In the genomic region with DNA sequence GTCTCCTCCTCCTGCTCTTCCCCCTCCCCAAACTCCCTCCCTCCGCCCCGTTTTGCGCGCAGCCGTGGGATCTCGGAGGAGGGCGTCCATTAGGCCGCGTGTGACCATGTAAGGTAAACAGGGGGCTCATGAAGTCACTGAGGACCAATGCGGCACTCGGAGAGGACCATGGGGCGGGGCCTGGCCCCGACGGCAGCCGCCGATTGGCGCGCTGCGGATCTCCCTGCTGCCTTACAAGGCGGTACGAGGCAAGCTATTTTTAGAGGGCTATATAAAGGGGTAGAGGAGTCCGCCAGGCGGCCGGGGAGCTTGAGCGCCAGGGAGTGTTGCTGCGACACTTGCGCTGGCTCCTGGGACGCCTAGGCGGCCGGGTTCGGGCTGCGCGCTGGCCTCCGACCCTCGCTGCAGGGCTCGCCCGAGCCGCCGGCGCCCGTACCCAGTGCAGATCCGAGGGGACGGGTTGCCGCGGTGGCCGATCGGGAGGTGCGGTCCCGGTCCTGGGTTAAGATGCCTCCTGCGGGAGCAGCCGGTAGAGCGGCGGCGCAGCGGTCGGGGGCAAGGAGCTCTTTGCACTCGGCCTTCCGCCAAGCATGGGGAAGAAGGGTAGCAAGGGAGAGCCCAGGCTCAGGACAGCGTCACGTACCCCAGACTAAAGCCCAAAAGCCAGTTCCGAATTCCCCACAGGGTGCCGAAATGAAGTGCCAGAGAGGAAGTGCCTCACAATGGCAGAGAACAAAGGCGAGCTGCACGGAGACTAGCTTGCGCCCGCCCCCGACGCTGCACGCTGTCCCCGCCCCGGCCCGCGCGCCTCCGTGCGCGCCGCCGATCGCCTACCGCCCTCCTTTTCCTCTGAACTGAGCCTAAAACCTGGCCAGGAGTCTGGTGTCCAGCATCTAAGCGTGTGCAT, we compare ENCODE assay signal across 8 mouse cellular contexts. TPM values are rescaled to one million over a fixed set of nuclear protein-coding genes. Genes with fewer than 3 reads are reported as not detected.
DNase-seq lines count a peak whose midpoint lies in the region; ATAC-seq and TF ChIP-seq lines count a peak whose summit lies in the region.

Klf7 (minus strand) TSS at position 724 of the 907 bp plus-strand sequence.

- peak; percentile 100 for DNase-seq in brain, embryonic 18.5 days (ENCODE audit: low read depth, low spot score)
- peak; percentile 100 for DNase-seq in kidney, postnatal 0 days (ENCODE audit: low spot score)
- peak; percentile 94 for DNase-seq in liver, embryonic 11.5 days (ENCODE audit: low spot score)
- peak; percentile 99 for DNase-seq in naive thymus-derived CD4-positive, alpha-beta T cell, adult 2 months (ENCODE audit: low read depth)

- no peaks in the 10 kb centered on the region for H3K27me3 ChIP-seq in C2C12 (ENCODE audit: control insufficient read depth, insufficient read depth, insufficient read length)
- H3K27me3 ChIP-seq in heart, embryonic 12.5 days (replicated peaks) = no peaks in the 10 kb centered on the region
- H3K27me3 ChIP-seq in kidney, postnatal 0 days (ENCODE audit: insufficient read depth, low read length) = no peaks in the 10 kb centered on the region
- no peaks in the 10 kb centered on the region for H3K27me3 ChIP-seq in liver, embryonic 11.5 days (replicated peaks; ENCODE audit: control insufficient read depth, insufficient read depth, low read length)
- no peaks in the 10 kb centered on the region for H3K27me3 ChIP-seq in stomach, embryonic 14.5 days (ENCODE audit: control insufficient read depth, insufficient read depth, low read length)

- peak within 1 kb of the TSS; percentile 72 for H3K4me2 ChIP-seq in heart, embryonic 12.5 days
- peak within 1 kb of the TSS; percentile 81 for H3K4me2 ChIP-seq in kidney, postnatal 0 days (ENCODE audit: low read length)
- peak within 1 kb of the TSS; percentile 71 for H3K4me2 ChIP-seq in liver, embryonic 11.5 days
- H3K4me2 ChIP-seq in stomach, embryonic 14.5 days (replicated peaks; ENCODE audit: low read depth, low read length) = peak within 1 kb of the TSS; percentile 59

- peak within 1 kb of the TSS; percentile 100 for H3K27ac ChIP-seq in heart, embryonic 12.5 days (ENCODE audit: poor library complexity, severe bottlenecking)
- peak within 1 kb of the TSS; percentile 100 for H3K27ac ChIP-seq in kidney, postnatal 0 days
- H3K27ac ChIP-seq in liver, embryonic 11.5 days (ENCODE audit: low read depth, low read length) = peak within 1 kb of the TSS; percentile 100
- peak within 1 kb of the TSS; percentile 100 for H3K27ac ChIP-seq in stomach, embryonic 14.5 days (ENCODE audit: low read length)

- no peaks in the 10 kb centered on the region for H3K9me3 ChIP-seq in heart, embryonic 12.5 days (replicated peaks)
- H3K9me3 ChIP-seq in kidney, postnatal 0 days (replicated peaks; ENCODE audit: low read length) = no peaks in the 10 kb centered on the region
- H3K9me3 ChIP-seq in liver, embryonic 11.5 days (ENCODE audit: control insufficient read depth, low read length) = no peaks in the 10 kb centered on the region
- no peaks in the 10 kb centered on the region for H3K9me3 ChIP-seq in stomach, embryonic 14.5 days (ENCODE audit: control insufficient read depth, low read depth, low read length)

- peak within 1 kb of the TSS; percentile 91 for H3ac ChIP-seq in C2C12 (ENCODE audit: control insufficient read depth, insufficient read length, low read depth)

- H3K4me3 ChIP-seq in C2C12 (ENCODE audit: insufficient read depth, poor library complexity, severe bottlenecking) = peak within 1 kb of the TSS; percentile 63
- peak within 1 kb of the TSS; percentile 84 for H3K4me3 ChIP-seq in heart, embryonic 12.5 days
- H3K4me3 ChIP-seq in kidney, postnatal 0 days (replicated peaks; ENCODE audit: low read depth, low read length) = peak within 1 kb of the TSS; percentile 91
- peak within 1 kb of the TSS; percentile 82 for H3K4me3 ChIP-seq in liver, embryonic 11.5 days (ENCODE audit: low read depth, low read length)
- peak within 1 kb of the TSS; percentile 76 for H3K4me3 ChIP-seq in stomach, embryonic 14.5 days (ENCODE audit: low read depth, low read length)

- H3K9ac ChIP-seq in heart, embryonic 12.5 days = peak within 1 kb of the TSS; percentile 98
- peak within 1 kb of the TSS; percentile 99 for H3K9ac ChIP-seq in kidney, postnatal 0 days (ENCODE audit: low read depth, low read length)
- peak within 1 kb of the TSS; percentile 98 for H3K9ac ChIP-seq in liver, embryonic 11.5 days (ENCODE audit: low read depth, low read length)
- peak within 1 kb of the TSS; percentile 100 for H3K9ac ChIP-seq in stomach, embryonic 14.5 days (replicated peaks; ENCODE audit: low read depth, low read length)

- H3K4me1 ChIP-seq in heart, embryonic 12.5 days (replicated peaks) = peaks cover 20% of the 10 kb centered on the region
- peaks cover 2% of the 10 kb centered on the region; the same call in 1 of the 2 replicates for H3K4me1 ChIP-seq in kidney, postnatal 0 days (replicated peaks; ENCODE audit: insufficient read depth, low read length)
- H3K4me1 ChIP-seq in liver, embryonic 11.5 days (replicated peaks; ENCODE audit: control insufficient read depth, insufficient read depth, low read length) = peaks cover 26% of the 10 kb centered on the region
- H3K4me1 ChIP-seq in stomach, embryonic 14.5 days (ENCODE audit: control insufficient read depth, insufficient read depth, low read length) = peaks cover 16% of the 10 kb centered on the region

- WGBS in heart, embryonic 12.5 days = under 1% methylated on average over 82 of the region's 82 CpGs
- under 1% methylated on average over 81 of the region's 82 CpGs for WGBS in kidney, postnatal 0 days
- under 1% methylated on average over 82 of the region's 82 CpGs for WGBS in liver, embryonic 11.5 days
- WGBS in stomach, embryonic 14.5 days = under 1% methylated on average over 82 of the region's 82 CpGs

- no peaks in the 10 kb centered on the region for H3K36me3 ChIP-seq in C2C12 (ENCODE audit: control insufficient read depth, insufficient read depth)
- H3K36me3 ChIP-seq in heart, embryonic 12.5 days = no peaks in the 10 kb centered on the region
- H3K36me3 ChIP-seq in kidney, postnatal 0 days (ENCODE audit: insufficient read depth, low read length) = no peaks in the 10 kb centered on the region
- H3K36me3 ChIP-seq in liver, embryonic 11.5 days (ENCODE audit: control insufficient read depth, insufficient read depth, low read length) = no peaks in the 10 kb centered on the region
- no peaks in the 10 kb centered on the region for H3K36me3 ChIP-seq in stomach, embryonic 14.5 days (ENCODE audit: control insufficient read depth, insufficient read depth, low read length)

- TF ChIP-seq CTCF in C2C12 (IDR thresholded peaks at IDR 0.05; ENCODE audit: control insufficient read depth, insufficient read depth, insufficient read length) = no peak
- peak; percentile 47 for TF ChIP-seq CTCF in kidney, postnatal 0 days (IDR thresholded peaks at IDR 0.05; ENCODE audit: low read depth)

- peaks cover 43% of the 10 kb centered on the region for H3K79me3 ChIP-seq in C2C12 (ENCODE audit: low read depth)

- peaks cover 44% of the 10 kb centered on the region for H3K79me2 ChIP-seq in C2C12 (ENCODE audit: control insufficient read depth, insufficient read depth)

- peak; percentile 95 for ATAC-seq in erythroid progenitor cell, adult 5-6 weeks (replicated peaks; ENCODE audit: low FRiP score, poor library complexity, severe bottlenecking)
- ATAC-seq in heart, embryonic 12.5 days (ENCODE audit: insufficient number of reproducible peaks, low FRiP score) = peak; percentile 98
- peak; percentile 98 for ATAC-seq in kidney, postnatal 0 days (replicated peaks; ENCODE audit: low FRiP score, low read depth)
- ATAC-seq in liver, embryonic 11.5 days (replicated peaks; ENCODE audit: low FRiP score) = peak; percentile 94
- ATAC-seq in stomach, embryonic 14.5 days (ENCODE audit: insufficient number of reproducible peaks, insufficient read depth, low FRiP score, low read depth) = peak; percentile 98

TF ChIP-seq in C2C12, 6 proteins besides CTCF, POLR2A, EP300 and RAD21:
- TF ChIP-seq USF1 (IDR thresholded peaks at IDR 0.05; ENCODE audit: low read depth) = no peak
- no peak for TF ChIP-seq FOSL1 (IDR thresholded peaks at IDR 0.05; ENCODE audit: insufficient read depth, low read length, poor library complexity, severe bottlenecking)
- no peak for TF ChIP-seq MYOD1 (IDR thresholded peaks at IDR 0.05; ENCODE audit: control insufficient read depth, insufficient read length, low read depth)
- TF ChIP-seq MAX (IDR thresholded peaks at IDR 0.05) = peak; percentile 9
- TF ChIP-seq CEBPB (IDR thresholded peaks at IDR 0.05; ENCODE audit: low read depth) = no peak
- TF ChIP-seq MYOG (IDR thresholded peaks at IDR 0.05; ENCODE audit: control insufficient read depth, extremely low read depth, insufficient read length) = no peak

RNA-seq across cellular contexts. Expression of gene Klf7, which starts in this region (rescaled TPM):
- polyA plus RNA-seq in C2C12 (2012; fragmentation: generic; extraction: Trizol) = 4.2 TPM
- 3.4 and 9.4 TPM in 2 replicates for total RNA-seq in erythroid progenitor cell, adult 5-6 weeks (2015; ENCODE audit: low replicate concordance)
- total RNA-seq in erythroid progenitor cell, adult 5-6 weeks (2017; ENCODE audit: low replicate concordance) = 0.51 and 4.0 TPM in 2 replicates
- 13.5 and 15.0 TPM in 2 replicates for polyA plus RNA-seq in heart, embryonic 12.5 days (2016; fragmentation: Nextera tagmentation; extraction: Ambion mirVana)
- polyA plus RNA-seq in kidney, postnatal 0 days (2015; fragmentation: Nextera tagmentation; extraction: Ambion mirVana) = 17.9 and 19.2 TPM in 2 replicates
- polyA plus RNA-seq in liver, embryonic 11.5 days (2014; fragmentation: Nextera tagmentation; extraction: Ambion mirVana) = 9.5 and 10.1 TPM in 2 replicates
- polyA plus RNA-seq in stomach, embryonic 14.5 days (2014; fragmentation: Nextera tagmentation; extraction: Ambion mirVana) = 24.6 and 31.2 TPM in 2 replicates

Comparison
In these comparisons a context has a peak if more than half of its experiments do, and no peak if none do; other contexts are left out.
1. Peak in every context shown above with its lines: DNase-seq, ATAC-seq, H3K4me3 ChIP-seq and H3K27ac ChIP-seq.